Mouse (Mus musculus) layer of hippocampus, adult 8-10 months (tissue): ENCODE results near the gene Alpk1. TPM values are rescaled to one million over a fixed set of nuclear protein-coding genes. Genes with fewer than 3 reads are reported as not detected.

Experiments used
- DNase-seq, 2 experiments: peaks; one replicate each; pipeline ENCODE4 v3.0.0; 2022; ENCODE audit warnings: low spot score in 2 of 2
- total RNA-seq, 4 experiments: library from RNA; stranded (reverse); gene quantifications; 2 replicates each; pipeline ENCODE4 v1.2.4; 2022

The Alpk1 gene
- total RNA-seq, 4 experiments from 2014 or later, result 8.6 to 12.3 (median 11.4) TPM

DNA sequence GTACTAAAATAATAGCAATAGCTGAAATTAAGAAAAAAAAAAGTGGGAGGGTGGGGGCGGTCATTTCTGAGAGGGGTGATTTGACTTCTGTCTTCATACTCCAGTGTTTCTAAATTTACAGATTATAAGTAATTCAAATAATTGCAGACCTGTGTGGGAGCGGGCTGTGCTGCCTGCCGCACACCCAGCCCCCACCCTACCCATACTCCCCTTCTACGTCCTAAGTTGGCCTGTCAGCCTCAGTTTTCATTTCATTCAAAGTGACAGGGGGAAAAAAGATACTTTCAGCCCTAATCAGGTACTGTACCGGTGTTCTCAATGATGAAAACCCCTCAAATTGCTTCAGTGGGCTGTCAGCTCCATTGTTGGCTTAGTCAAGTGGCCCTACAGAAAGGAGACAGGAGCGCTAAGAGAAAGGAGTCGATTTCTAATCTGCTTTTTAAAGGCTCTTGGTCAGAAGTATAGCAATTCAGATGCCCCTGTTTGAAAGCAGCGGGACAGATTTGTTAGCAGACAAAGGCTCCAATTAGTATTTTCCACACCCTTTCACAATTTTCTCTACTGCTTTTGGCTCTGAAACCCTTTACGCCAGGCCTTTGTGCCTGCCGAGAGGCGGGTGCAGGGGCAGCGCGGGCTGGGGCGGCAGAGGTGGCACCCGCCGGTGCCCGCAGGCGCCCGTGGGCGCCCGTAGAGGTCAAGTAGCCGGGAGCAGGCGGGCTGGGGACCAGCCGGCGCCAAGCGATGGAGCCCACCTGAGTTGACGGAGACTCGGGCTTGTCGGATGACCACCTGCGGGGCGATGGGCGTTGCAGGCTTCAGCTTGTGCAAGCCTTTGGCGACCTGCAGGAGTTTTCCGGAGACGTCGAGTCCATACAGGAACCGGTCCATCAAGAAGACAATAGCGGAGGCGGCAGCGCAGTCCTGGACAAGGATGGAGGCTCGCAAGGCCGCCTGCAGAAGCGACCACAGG, 85.2 kb downstream of the Alpk1 start:
- no peak for DNase-seq

DNA sequence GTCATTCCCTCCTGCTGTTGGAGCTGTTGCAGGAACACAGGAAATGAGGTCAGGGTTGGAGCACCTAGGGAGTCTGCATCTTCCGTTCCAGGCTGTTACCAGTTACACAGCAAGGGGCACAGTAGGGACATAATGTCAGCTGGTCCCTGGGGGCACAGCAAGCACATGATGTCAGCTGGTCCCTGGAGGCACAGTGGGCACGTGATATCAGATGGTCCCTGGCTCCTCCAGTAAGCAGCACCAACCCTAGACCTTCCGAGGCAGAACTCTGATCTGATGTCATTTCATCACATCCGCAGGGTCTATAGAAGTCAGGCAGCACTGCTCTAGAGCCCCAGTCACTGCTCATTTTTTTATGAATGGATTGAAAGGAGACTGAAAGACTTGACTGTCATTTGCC, 89.1 kb downstream of the Alpk1 start:
- no peak for DNase-seq

DNA sequence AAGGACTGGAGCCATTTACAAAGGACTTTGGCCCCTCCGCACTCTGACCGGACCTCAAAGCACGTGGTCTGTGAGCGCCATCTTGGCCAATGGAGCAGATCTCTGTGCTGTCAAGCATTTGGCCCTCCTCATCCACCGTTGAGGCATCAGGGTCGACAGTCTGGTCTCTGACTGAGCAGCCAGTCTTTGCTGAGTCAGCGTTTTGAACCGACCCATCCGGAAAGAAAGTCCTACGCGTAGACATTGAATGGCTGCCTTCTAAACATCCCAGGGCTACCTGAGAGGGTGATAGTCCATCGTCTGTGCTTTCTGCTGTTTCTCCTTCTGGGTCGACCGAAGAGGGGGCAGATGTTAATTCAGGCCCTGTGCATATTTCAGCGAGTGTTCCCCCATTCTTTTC, 100.6 kb downstream of the Alpk1 start:
- DNase-seq, result no peak

DNA sequence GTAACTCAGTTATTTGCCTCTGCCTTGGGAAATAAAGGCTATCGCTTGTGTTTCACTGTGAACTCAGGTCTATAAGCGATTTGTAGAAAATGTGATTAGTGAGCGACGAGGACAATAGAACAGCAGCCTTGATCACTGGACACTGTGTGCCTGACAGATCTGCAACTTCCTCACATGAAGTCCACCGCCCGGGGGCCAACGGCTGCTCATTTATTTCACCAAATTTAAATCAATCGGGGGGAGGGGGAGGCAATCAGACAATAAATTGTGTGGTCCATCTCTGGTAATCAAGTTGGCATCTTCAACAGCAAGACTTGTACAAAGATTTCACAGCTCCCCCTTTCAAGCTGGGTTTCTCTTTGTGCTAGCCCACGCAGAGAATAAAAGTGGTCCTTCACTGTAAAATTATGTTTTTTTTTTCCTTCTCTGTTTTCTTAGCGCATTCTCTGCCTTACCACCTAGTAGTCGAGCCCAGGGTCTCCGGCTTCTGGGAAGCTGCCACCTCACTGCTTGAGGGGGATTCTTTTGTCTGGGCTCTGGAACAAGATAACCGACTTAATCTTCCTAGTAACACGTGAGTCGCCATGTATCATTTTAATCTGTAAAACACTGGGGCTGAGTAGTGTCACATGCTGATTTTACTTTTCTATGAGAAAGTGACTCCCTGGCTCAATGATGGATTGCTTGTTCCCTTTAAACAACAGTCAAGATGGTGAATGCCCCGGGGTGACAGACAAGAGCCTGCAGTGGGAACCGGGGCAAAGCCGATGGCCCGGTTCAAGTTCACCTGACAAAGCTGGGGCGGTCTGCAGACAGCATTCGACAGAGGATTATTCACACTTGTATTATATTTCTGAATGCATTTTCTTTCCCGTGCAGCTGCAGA, 118.4 kb downstream of the Alpk1 start:
- no peak for DNase-seq

DNA sequence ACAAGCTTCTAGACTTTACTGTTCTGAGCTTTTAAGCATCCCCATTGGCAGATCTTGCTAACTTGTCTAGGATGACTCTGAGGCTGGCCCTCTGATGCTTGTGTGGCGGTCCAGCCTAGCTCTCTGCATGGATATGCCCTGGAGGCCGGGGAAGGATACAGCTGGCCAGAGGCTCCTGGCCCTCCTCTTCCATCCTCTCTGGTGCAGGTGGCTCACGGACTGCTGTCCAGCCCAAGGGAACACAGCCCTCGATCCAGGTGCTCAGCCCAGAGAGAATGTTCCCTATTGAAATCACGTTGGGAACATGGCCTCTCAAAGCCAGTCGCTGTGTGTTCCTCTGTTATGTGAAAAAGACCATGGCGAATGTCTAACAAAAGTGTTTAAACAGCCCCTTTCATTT, 119.6 kb downstream of the Alpk1 start:
- no peak for DNase-seq

DNA sequence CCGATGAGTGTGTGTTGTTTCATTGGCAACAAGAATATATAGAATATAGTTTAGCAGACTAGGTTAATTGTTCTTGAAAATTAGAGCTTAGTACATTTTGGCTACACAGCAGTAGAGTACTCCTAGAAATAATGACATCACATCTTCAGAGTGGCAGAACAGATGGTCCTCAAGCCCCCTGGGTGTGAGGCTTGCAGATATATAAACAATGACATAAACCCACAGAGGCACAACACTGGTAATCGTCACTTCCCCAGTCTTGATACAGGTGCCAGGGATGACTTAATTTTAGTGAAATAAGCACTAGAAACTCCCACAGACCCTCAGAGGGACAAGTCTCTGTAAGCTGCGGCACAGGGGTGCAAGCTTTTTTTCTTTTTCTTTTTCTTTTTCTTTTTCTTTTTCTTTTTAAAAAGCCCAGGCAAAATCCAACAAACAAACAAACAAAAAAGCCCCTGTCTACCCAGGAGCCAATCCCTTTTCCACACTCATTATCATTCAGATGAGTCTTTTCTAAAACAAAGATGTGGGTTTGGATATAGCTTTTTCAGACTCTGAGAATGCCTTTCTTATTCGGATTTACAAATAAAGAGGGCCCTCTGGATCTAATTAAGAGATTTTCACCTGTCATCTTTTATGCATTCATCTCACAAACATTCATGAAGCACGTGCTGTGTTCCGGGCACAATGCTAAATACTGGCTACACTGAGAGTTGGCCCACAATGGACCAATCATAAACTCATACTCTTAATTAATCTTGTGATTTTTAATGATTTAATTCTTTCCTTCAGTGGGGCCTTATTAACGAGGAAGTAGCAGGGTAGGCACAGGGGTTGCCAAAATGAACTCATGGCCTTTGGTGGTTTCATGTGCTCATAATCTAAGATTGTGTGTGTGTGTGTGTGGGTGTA, 128.3 kb downstream of the Alpk1 start:
- no peak for DNase-seq

DNA sequence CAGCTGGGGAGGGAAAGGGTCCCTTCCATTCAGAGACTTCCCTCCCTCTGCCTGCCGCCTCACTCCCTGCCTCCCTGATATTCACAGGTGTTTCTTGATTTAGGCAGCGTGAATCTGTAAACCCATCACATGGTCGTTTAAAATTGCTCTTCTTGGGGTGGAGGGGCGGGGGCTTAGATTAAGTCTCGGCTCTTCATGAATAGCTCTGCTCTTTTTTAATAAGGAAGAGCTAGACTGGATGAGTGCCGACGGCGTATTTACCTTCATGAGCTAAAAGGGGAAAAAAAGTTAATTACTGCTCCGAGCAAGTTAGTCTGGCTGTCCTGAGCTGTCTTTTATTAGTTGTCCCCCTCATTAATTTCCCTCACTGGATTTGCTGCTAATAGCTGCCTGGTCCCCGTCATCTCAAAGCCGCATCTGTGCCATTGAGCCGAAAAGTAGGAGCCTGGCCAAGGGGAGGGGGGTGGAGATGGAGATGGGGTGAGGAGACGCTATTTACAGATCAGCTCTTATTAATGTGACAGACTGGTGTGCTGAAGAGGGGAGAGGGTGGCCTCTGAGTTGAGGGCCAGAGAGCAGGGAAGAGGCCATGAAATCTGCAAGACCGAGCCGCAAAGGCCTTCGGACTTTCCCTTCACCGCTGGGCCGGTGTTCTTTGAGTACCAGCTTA, 134.0 kb downstream of the Alpk1 start:
- no peak for DNase-seq

DNA sequence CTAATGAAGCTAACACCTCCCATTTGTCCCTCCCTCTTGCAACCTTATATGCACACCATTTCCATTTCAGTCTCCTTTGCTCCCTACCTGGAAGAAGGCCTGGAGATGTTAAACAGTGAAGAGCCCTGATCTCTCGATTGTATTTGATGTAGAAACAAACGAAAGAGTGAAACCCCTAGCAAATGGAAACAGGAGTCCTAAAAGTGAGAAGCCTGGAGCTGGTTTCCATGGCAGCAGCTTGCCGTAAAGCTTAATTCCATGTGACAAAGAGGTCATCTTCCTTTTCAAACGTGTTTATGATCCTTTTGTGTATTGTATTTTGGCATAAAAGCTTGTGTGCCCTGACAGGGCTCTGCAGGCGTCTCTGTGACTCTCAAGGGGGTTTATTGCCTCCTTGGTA, 138.1 kb downstream of the Alpk1 start:
- DNase-seq, result no peak

DNA sequence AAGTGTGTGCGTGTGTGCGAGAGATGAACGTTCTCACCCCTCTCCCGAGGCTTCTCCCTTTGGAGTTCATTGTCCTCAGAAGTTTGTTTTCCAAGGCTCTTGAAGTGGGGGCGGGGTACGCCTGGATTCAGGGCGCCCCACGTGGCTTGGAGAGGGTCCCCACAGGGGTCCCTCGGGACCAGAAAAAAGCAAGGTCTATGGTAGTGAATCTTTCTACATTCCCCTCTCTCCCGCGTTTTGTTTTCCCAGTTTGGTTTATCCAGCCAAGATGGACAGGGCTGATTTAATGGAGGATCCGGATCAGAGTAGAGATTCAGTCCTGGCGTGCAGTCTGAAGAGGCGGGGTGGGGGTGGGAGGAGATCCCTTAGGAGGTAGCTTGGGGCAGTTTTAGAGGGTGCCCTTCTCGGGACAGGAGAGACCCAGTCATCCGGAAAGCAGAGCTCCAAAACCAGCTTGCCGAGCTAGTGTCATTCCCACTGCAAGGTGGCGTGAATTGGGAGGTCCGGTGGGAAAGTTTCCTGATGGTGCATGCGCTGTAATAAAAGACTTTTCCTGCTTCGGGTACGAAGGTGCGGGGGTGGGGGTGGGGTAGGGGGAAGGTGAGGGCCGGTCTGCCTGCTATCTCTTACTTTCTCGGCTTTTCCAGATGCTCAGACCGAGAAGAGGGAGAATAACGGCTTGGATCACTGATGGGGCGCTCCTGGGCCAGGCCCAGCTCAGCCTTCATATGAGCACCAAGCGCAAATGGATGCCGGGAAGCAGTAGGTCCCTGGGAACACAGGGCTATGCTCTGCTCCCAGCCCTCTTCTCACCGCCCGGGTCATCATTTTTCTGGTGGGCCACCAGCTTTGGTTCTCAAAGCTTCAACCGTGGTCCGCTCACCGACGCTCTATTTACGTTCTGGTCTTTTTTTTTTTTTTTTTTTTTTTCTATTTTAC, 139.3 kb downstream of the Alpk1 start:
- no peak for DNase-seq

DNA sequence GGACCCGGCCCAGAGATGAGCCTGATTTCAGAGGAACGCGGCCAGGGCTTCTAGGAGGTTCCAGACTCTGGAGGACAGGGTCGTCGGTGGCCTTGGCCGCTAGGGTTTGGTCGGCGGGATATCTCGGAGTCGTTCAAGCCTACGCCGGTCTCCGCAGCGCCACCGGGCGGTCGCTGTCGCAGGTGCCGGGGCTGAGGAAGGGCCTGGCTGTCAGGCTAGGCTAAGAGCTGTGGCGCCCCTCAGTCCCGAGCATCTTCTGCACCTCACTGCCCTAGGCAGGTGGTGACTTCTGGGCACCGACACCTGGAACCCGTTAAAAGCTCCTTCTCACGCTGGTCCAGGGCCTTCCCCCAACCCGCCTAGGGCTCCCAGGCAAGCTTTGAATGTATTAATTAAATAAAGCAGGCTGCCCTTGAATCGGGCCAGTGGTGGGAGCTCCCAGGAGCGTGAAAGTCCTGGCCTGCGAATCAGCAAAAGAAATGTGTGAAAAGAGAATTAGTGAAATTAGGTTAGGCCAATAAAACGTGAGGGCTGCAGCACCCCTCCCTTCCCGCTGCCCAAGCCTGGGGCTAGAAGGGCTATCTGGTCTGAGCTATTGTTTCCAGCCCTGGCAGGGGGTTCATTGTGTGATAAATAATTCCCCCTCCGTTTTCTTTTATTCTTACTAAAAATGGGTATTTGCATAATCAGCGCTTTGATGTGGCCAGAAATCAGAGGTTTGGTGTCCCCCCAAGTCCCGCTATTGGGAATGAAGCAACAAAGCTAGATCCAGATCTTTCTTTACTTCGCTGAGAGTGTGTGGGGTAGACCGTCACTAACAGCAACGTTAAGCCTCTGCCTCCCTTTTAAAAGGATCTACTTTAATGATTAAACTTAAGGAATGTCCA, 140.2 kb downstream of the Alpk1 start:
- DNase-seq, result no peak

DNA sequence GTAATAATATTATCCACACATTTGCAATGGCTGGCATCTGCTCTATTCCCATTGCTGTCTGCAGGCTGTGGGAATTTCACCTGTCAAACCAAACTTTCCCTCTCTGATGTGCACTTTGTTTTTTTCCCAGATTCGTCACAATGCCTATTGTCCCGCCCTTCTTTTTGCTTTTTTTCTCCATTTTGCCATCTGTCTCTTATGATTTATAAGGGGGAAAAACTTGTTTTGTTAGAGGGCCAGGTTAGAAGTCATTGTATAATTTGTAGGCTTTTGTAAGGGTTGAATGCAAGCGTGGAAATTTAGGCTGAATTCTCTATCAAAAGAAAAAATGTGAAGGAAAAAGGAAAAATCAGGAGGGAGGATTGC, 145.4 kb downstream of the Alpk1 start:
- no peak for DNase-seq

DNA sequence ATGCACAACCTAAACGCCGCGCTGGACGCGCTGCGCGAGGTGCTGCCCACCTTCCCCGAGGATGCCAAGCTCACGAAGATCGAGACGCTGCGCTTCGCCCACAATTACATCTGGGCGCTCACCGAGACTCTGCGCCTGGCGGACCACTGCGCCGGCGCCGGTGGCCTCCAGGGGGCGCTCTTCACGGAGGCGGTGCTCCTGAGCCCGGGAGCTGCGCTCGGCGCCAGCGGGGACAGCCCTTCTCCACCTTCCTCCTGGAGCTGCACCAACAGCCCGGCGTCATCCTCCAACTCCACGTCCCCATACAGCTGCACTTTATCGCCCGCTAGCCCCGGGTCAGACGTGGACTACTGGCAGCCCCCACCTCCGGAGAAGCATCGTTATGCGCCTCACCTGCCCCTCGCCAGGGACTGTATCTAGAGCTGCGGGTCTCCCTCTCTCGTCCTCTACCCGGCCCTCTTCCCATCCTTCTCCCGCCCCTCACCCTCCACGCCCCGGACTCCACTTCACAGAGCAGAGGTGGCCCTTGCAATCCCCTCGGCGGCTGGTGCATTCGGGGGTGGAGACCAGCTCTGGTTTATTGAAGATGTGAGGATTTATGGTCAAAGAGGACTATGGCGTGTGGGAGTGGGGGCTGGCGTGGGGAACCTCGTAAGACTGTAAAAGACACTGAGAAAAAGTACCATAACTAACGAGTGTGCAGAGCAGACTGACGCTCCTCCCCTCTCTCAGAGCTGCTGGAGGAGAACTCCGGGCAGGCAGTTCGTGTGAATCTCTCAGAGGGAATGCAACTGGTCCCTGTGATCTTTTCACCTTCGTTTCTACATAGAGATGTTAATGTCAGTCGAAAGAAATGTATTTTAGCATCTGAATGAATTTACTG, 146.0 kb downstream of the Alpk1 start:
- peak in 1 of 2 experiments; percentile 52 for DNase-seq

DNA sequence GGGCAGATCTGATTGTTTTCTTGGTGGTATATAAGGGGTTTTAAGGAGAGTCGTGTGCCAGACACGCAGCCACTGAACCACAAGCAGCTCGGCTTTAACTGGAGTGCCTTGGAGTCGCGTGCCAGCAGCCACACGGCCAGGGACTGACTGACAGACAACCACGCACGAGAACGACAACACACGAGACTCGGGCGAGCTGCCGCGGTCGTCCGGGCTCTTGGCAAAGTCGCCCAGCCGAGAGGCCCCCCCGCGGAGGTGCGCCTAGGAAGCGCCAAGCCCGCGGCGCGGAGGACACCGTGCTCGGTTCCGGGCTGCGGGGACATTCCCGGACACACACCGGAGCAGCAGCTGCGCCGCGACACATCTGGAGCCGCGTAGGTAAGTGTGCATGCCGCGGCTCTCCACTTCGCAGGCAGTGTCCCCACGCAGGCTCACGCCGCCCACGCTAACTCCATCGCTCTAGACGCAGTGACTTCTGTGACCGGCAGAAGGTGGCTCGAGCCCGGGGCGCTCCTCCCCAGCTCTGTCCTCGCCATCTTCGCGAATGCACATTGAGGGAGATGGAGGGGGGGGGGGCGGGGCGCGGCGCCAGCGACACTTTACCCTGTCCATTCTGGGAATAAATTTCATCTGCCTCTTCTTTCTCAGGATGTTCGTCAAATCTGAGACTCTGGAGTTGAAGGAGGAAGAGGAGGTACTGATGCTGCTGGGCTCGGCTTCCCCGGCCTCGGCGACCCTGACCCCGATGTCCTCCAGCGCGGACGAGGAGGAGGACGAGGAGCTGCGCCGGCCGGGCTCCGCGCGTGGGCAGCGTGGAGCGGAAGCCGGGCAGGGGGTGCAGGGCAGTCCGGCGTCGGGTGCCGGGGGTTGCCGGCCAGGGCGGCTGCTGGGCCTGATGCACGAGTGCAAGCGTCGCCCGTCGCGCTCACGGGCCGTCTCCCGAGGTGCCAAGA, 147.0 kb downstream of the Alpk1 start, which contains the start of gene Neurog2:
TSS of gene Neurog2 (plus strand) at position 56 of the 953 bp plus-strand sequence.
- no peak for DNase-seq

DNA sequence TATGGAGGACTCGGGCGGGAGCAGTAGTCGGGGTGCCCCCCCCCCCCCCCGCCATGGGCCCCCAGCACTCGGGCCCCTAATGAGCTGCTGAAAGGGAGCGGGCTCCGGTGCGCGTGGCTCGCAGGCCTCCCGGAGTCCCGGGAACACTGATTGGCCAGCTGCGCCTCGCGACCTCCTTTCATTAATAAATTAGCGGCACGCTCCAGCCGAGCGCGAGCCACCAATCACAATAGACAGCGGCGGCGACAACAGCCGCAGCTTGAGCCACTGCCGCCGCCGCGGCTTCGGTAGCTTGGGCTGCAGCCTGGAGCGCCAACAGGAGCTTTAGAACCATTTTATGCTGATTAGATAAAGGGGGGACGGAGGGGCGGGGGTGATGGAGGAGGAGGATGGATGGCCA, 147.8 kb downstream of the Alpk1 start:
- no peak for DNase-seq

DNA sequence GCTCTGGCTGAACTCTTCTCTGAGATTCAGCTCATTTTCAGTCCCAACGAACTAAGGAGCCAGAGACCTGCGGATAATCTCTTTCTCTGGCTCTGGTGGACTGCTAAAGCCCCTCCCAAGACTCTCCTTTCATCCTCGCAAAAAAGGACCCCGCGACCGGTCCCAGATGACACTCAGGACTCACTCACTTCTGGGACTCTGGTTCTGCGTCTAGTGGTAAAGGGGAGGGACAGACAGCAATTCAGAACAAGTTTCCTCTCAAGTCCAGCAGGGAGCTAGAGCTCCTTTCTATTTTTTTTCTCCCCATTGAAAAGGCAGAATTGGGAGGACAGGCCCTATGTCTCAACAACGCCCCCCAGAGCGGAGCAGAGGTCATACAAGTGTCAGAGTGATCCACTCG, 148.7 kb downstream of the Alpk1 start:
- no peak for DNase-seq

DNA sequence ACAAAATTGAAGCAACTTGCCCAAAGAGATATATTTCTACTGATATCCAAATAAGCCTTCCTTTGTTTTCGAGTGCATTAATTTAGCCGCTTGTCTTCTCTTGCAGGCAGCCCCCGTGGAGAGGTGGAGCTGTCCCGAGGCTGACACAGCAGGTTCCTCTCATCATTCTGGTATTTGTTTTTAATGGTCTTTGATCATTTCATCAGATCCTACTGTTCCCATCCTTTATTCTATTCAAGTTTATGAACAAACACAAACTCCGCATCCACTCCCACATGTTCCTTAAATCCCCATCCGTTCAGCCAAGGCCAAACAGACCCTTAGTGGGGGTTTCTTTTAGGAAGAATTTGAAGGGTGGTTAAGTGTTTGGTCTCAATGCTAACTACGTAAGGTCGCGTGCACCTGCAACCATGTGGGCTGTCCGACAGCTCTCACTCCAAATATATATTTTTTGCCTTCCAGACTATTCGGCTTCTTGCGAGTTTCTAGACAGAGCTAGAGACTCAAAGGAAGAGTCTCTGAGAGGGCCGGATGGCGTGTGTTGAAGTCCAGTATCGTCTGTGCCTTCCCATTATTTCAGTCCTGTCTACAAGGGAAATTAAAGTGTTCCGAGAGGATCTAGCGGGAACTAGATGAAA, 149.5 kb downstream of the Alpk1 start:
- no peak for DNase-seq
